Mouse (Mus musculus): Measurements from ENCODE around the gene Qtrt1.

GRCm38 (mm10) chr9:21458821-21459220 lies 47.2 kb downstream of the Qtrt1 start:
- no peak for TF ChIP-seq POLR2A (IDR thresholded peaks at IDR 0.05; ENCODE audit: low read depth, low read length)
- no peak for TF ChIP-seq CTCF (conservative IDR thresholded peaks at IDR 0.05 in 1 of 2, IDR thresholded peaks at IDR 0.05 in 1 of 2; ENCODE audit: low read depth in 2 of 2, low read length in 2 of 2)
- no peak for TF ChIP-seq EP300 (IDR thresholded peaks at IDR 0.05; ENCODE audit: low read length)
- no peak for TF ChIP-seq CHD1 (IDR thresholded peaks at IDR 0.05; ENCODE audit: low read depth, low read length)
- no peak for TF ChIP-seq MAFK (IDR thresholded peaks at IDR 0.05; ENCODE audit: insufficient replicate concordance, low read length)
- no peak for TF ChIP-seq MAX (IDR thresholded peaks at IDR 0.05; ENCODE audit: low read length)
- TF ChIP-seq MYC (IDR thresholded peaks at IDR 0.05; ENCODE audit: low read depth, low read length): no peak
- no peak for TF ChIP-seq SIN3A (IDR thresholded peaks at IDR 0.05; ENCODE audit: low read length)
- no peak for TF ChIP-seq ZC3H11A (IDR thresholded peaks at IDR 0.05; ENCODE audit: low read depth, low read length)

Data from CH12.LX (cell line).